Mouse (Mus musculus) CH12.LX (cell line): ENCODE data around the gene Rpl3l. TPM values are rescaled to one million over a fixed set of nuclear protein-coding genes. Genes with fewer than 3 reads are reported as not detected.

Source experiments
- DNase-seq: peaks from one replicate; pipeline ENCODE4 v3.0.0-alpha.2; 2013; ENCODE audit errors: extremely low read depth
- H3K27ac ChIP-seq: 2 replicates; pipeline ENCODE4 v1.5.1; 2012; ENCODE audit warnings: low read depth, mild to moderate bottlenecking, control low read depth, moderate library complexity; ENCODE audit not compliant: insufficient read depth
- H3K27me3 ChIP-seq: replicated peaks from 2 replicates; pipeline ENCODE3; 2012; ENCODE audit warnings: inconsistent platforms
- H3K36me3 ChIP-seq, 2 experiments: replicated peaks in 1 of 2; 2 replicates each; pipeline versions ENCODE3 to v1.6.1; 2012; ENCODE audit warnings: inconsistent platforms in 1 of 2, low read length in 1 of 2, mild to moderate bottlenecking in 1 of 2, mixed read lengths in 1 of 2, moderate library complexity in 1 of 2; ENCODE audit not compliant: control insufficient read depth in 1 of 2, insufficient read depth in 1 of 2
- H3K4me1 ChIP-seq, 2 experiments: 2 replicates each; pipeline ENCODE4 v1.6.1; 2012; ENCODE audit warnings: inconsistent platforms in 1 of 2, moderate library complexity in 1 of 2; ENCODE audit not compliant: insufficient read depth in 2 of 2, control insufficient read depth in 1 of 2
- H3K4me2 ChIP-seq: 2 replicates; pipeline ENCODE4 v1.6.1; 2012; ENCODE audit warnings: low read depth, mild to moderate bottlenecking, control low read depth; ENCODE audit not compliant: poor library complexity, insufficient read depth, severe bottlenecking
- H3K4me3 ChIP-seq, 3 experiments: fragments of 150-350 bp in 1 of 3; sonication (generic) in 1 of 3; replicated peaks in 1 of 3; 2 replicates each; pipeline versions ENCODE3 to v1.5.1; 2011 to 2012; ENCODE audit warnings: low read depth in 2 of 3, low read length in 2 of 3, mild to moderate bottlenecking in 2 of 3, moderate library complexity in 2 of 3, control low read depth in 1 of 3, improper control_type of control experiment in 1 of 3, inconsistent platforms in 1 of 3, mixed read lengths in 1 of 3; ENCODE audit not compliant: poor library complexity in 1 of 3
- H3K79me2 ChIP-seq: replicated peaks from 2 replicates; pipeline ENCODE4 v1.6.1; 2012; ENCODE audit warnings: mild to moderate bottlenecking, moderate library complexity; ENCODE audit not compliant: control insufficient read depth, poor library complexity, insufficient read depth, severe bottlenecking; ENCODE audit errors: extremely low read depth
- H3K9ac ChIP-seq: 2 replicates; pipeline ENCODE4 v1.6.1; 2012; ENCODE audit warnings: low read depth, mild to moderate bottlenecking, control low read depth, moderate library complexity; ENCODE audit not compliant: insufficient read depth
- H3K9me3 ChIP-seq: replicated peaks from 2 replicates; pipeline ENCODE3; 2012; ENCODE audit warnings: low read length, inconsistent platforms, mixed read lengths
- CHD2 ChIP-seq: IDR thresholded peaks from 2 replicates; pipeline ENCODE4 v1.6.1; 2011; ENCODE audit warnings: low read length, improper control_type of control experiment
- CTCF ChIP-seq, 2 experiments: IDR thresholded peaks in 1 of 2; conservative IDR thresholded peaks in 1 of 2; 2 replicates each; pipeline ENCODE4 v1.5.1; 2011 to 2012; ENCODE audit warnings: low read depth in 2 of 2, low read length in 2 of 2, improper control_type of control experiment in 1 of 2, inconsistent platforms in 1 of 2, mild to moderate bottlenecking in 1 of 2, moderate library complexity in 1 of 2
- E2F4 ChIP-seq: IDR thresholded peaks from 2 replicates; pipeline ENCODE4 v1.6.1; 2011; ENCODE audit warnings: low read depth, low read length, improper control_type of control experiment; ENCODE audit not compliant: insufficient replicate concordance
- ELF1 ChIP-seq: IDR thresholded peaks from 2 replicates; pipeline ENCODE4 v1.6.1; 2014; ENCODE audit warnings: low read depth, mild to moderate bottlenecking, inconsistent platforms, low read length, improper control_type of control experiment
- ETS1 ChIP-seq: conservative IDR thresholded peaks from 2 replicates; pipeline ENCODE4 v1.6.1; 2012; ENCODE audit warnings: low read depth, mild to moderate bottlenecking, inconsistent platforms, low read length, improper control_type of control experiment, moderate library complexity
- GABPA ChIP-seq: IDR thresholded peaks from 2 replicates; pipeline ENCODE4 v1.6.1; 2012; ENCODE audit warnings: low read depth, low read length, improper control_type of control experiment, inconsistent platforms; ENCODE audit not compliant: insufficient replicate concordance
- IRF4 ChIP-seq: IDR thresholded peaks from 2 replicates; pipeline ENCODE4 v1.6.1; 2014; ENCODE audit warnings: low read depth, mild to moderate bottlenecking, inconsistent platforms, low read length, improper control_type of control experiment
- JUN ChIP-seq: IDR thresholded peaks from 2 replicates; pipeline ENCODE4 v1.6.1; 2011; ENCODE audit warnings: low read depth, mild to moderate bottlenecking, low read length, improper control_type of control experiment, moderate library complexity; ENCODE audit not compliant: insufficient read depth
- JUND ChIP-seq: conservative IDR thresholded peaks from 2 replicates; pipeline ENCODE4 v1.6.1; 2011; ENCODE audit warnings: low read depth, low read length, improper control_type of control experiment
- MAFK ChIP-seq: IDR thresholded peaks from 2 replicates; pipeline ENCODE4 v1.6.1; 2011; ENCODE audit warnings: low read length, improper control_type of control experiment; ENCODE audit not compliant: insufficient replicate concordance
- MEF2A ChIP-seq: IDR thresholded peaks from 2 replicates; pipeline ENCODE4 v1.6.1; 2014; ENCODE audit warnings: low read depth, mild to moderate bottlenecking, inconsistent platforms, low read length, improper control_type of control experiment, borderline replicate concordance
- MXI1 ChIP-seq: IDR thresholded peaks from 2 replicates; pipeline ENCODE4 v1.6.1; 2011; ENCODE audit warnings: mild to moderate bottlenecking, low read depth, low read length, improper control_type of control experiment
- MYC ChIP-seq: IDR thresholded peaks from 2 replicates; pipeline ENCODE4 v1.6.1; 2011; ENCODE audit warnings: low read depth, mild to moderate bottlenecking, improper control_type of control experiment, low read length
- NELFE ChIP-seq: IDR thresholded peaks from 2 replicates; pipeline ENCODE4 v1.6.1; 2011; ENCODE audit warnings: low read depth, low read length, improper control_type of control experiment
- NRF1 ChIP-seq: IDR thresholded peaks from 2 replicates; pipeline ENCODE4 v1.6.1; 2014; ENCODE audit warnings: low read depth, mild to moderate bottlenecking, inconsistent platforms, low read length, improper control_type of control experiment, moderate library complexity
- PAX5 ChIP-seq: IDR thresholded peaks from 2 replicates; pipeline ENCODE4 v1.6.1; 2012; ENCODE audit warnings: low read length, inconsistent platforms, mixed read lengths
- POLR2A ChIP-seq: IDR thresholded peaks from 2 replicates; pipeline ENCODE4 v1.6.1; 2011; ENCODE audit warnings: low read depth, mild to moderate bottlenecking, improper control_type of control experiment, low read length
- POLR2AphosphoS2 ChIP-seq: IDR thresholded peaks from 2 replicates; pipeline ENCODE4 v1.6.1; 2011; ENCODE audit warnings: low read depth, low read length, improper control_type of control experiment
- RAD21 ChIP-seq: IDR thresholded peaks from 2 replicates; pipeline ENCODE4 v1.6.1; 2011; ENCODE audit warnings: low read depth, mild to moderate bottlenecking, low read length, improper control_type of control experiment, moderate library complexity
- SIN3A ChIP-seq: IDR thresholded peaks from 2 replicates; pipeline ENCODE4 v1.6.1; 2012; ENCODE audit warnings: low read length, improper control_type of control experiment, inconsistent platforms
- SMC3 ChIP-seq: IDR thresholded peaks from 2 replicates; pipeline ENCODE4 v1.6.1; 2011; ENCODE audit warnings: low read depth, low read length, improper control_type of control experiment
- TBP ChIP-seq: conservative IDR thresholded peaks from 2 replicates; pipeline ENCODE4 v1.6.1; 2011; ENCODE audit warnings: low read depth, low read length, improper control_type of control experiment
- UBTF ChIP-seq: IDR thresholded peaks from 2 replicates; pipeline ENCODE4 v1.6.1; 2012; ENCODE audit warnings: low read depth, mild to moderate bottlenecking, inconsistent platforms, low read length, improper control_type of control experiment, moderate library complexity
- USF1 ChIP-seq: IDR thresholded peaks from 2 replicates; pipeline ENCODE4 v1.6.1; 2014; ENCODE audit warnings: low read depth, mild to moderate bottlenecking, inconsistent platforms, low read length, improper control_type of control experiment
- USF2 ChIP-seq: conservative IDR thresholded peaks from 2 replicates; pipeline ENCODE4 v1.6.1; 2011; ENCODE audit warnings: low read depth, low read length, improper control_type of control experiment
- ZC3H11A ChIP-seq: IDR thresholded peaks from 2 replicates; pipeline ENCODE4 v1.6.1; 2012; ENCODE audit warnings: low read depth, mild to moderate bottlenecking, inconsistent platforms, low read length, improper control_type of control experiment
- ZKSCAN1 ChIP-seq: IDR thresholded peaks from 2 replicates; pipeline ENCODE4 v1.6.1; 2012; ENCODE audit warnings: low read depth, inconsistent platforms, low read length, improper control_type of control experiment, borderline replicate concordance
- ZMIZ1 ChIP-seq: IDR thresholded peaks from 2 replicates; pipeline ENCODE4 v1.6.1; 2012; ENCODE audit warnings: low read depth, mild to moderate bottlenecking, inconsistent platforms, low read length, improper control_type of control experiment
- ZNF384 ChIP-seq: IDR thresholded peaks from 2 replicates; pipeline ENCODE4 v1.6.1; 2012; ENCODE audit warnings: low read depth, low read length, improper control_type of control experiment, inconsistent platforms
- dilution Hi-C: fragments of 300-500 bp; cut with MboI; formaldehyde crosslinking; loops from 2 replicates; pipeline ENCODE4 v1.14.3; 2020; ENCODE audit warnings: low sequenced_read_pairs; ENCODE audit not compliant: extremely low pct_unique_long_range_greater_than_20kb, extremely low pct_ligation_motif_present
- in situ Hi-C: fragments of 300-500 bp; cut with MboI; formaldehyde crosslinking; loops from 3 replicates; pipeline ENCODE4 v1.14.3; 2019; ENCODE audit warnings: low sequenced_read_pairs, low pct_ligation_motif_present, low pct_unique_long_range_greater_than_20kb, mixed read lengths
- polyA plus RNA-seq: library from polyadenylated mRNA; unstranded; fragments of >175 nt; gene quantifications from 2 replicates; pipeline ENCODE4 v1.2.1, GENCODE M21; 2012; ENCODE audit warnings: low read depth; ENCODE audit not compliant: insufficient read length
- total RNA-seq, 2 experiments: library from RNA; depleted of rRNA; stranded (reverse); fragments of 300-350 nt in 1 of 2; fragments of >200 nt in 1 of 2; gene quantifications; 2 replicates each; pipeline ENCODE4 v1.2.3; 2012 to 2014

Rpl3l gene
- total and polyA plus RNA-seq, 3 experiments: 0.91 TPM; not detected in 2

GRCm38 (mm10) chr17:24705821-24706220 lies 21.8 kb upstream of the Rpl3l start:
- no peak overlapping the region for H3K27ac ChIP-seq
- H3K27me3 ChIP-seq: no peaks in the 10 kb centered on the region
- peaks cover 7 to 21% of the 10 kb centered on the region in 2 experiments; a peak in 3 of 4 replicates for H3K4me1 ChIP-seq
- peaks cover 14% of the 10 kb centered on the region for H3K79me2 ChIP-seq
- H3K4me3 ChIP-seq: no peak overlapping the region
- in situ Hi-C loops (no loop called here), dilution Hi-C loops (no loop called here)
- no peak overlapping the region for H3K9ac ChIP-seq
- TF ChIP-seq GABPA (no peak), JUN (no peak), CHD2 (no peak), CTCF (conservative IDR thresholded peaks at IDR 0.05 in 1 of 2, IDR thresholded peaks at IDR 0.05 in 1 of 2; ENCODE audit: low read depth in 2 of 2, low read length in 2 of 2) (no peak), ZMIZ1 (no peak), NELFE (no peak), MXI1 (no peak), E2F4 (no peak), SIN3A (no peak), ZC3H11A (no peak)
- H3K9me3 ChIP-seq: no peaks in the 10 kb centered on the region
- peaks cover 41 to 47% of the 10 kb centered on the region in 2 experiments for H3K36me3 ChIP-seq
- no peak overlapping the region for H3K4me2 ChIP-seq
- no peak for DNase-seq

- Histone ChIP-seq H3K4me3 (peak within 1 kb of the TSS; percentile 83 to 96 (median 94)), H3K9ac (peak within 1 kb of the TSS; percentile 86), H3K9me3 (no peaks in the 10 kb centered on the region), H3K27ac (peak within 1 kb of the TSS; percentile 52), H3K4me1 (peaks cover 7 to 21% of the 10 kb centered on the region in 2 experiments; a peak in 3 of 4 replicates), H3K79me2 (peaks cover 14% of the 10 kb centered on the region), H3K27me3 (no peaks in the 10 kb centered on the region), H3K4me2 (peak within 1 kb of the TSS; percentile 68), H3K36me3 (peaks cover 27 to 33% of the 10 kb centered on the region in 2 experiments)
- in situ Hi-C loops (no loop called here), dilution Hi-C loops (no loop called here)
- peak; percentile 93 for DNase-seq
- TF ChIP-seq ZNF384 (no peak; the same call in none of the 2 replicates), MAFK (no peak), E2F4 (no peak), IRF4 (peak; percentile 69; the same call in 1 of the 2 replicates), JUN (no peak), POLR2AphosphoS2 (peak; percentile 78; the same call in 1 of the 2 replicates), ETS1 (no peak; the same call in 1 of the 2 replicates), NELFE (peak; percentile 89), ZKSCAN1 (no peak), UBTF (no peak), JUND (0 out of 2 replicates have a peak, but pooled peaks have one; percentile 33), SMC3 (no peak), ELF1 (peak; percentile 66; the same call in 1 of the 2 replicates), USF2 (no peak), RAD21 (no peak), USF1 (no peak), ZMIZ1 (peak; percentile 83; the same call in 1 of the 2 replicates), CHD2 (0 out of 2 replicates have a peak, but pooled peaks have one; percentile 9), CTCF (conservative IDR thresholded peaks at IDR 0.05 in 1 of 2, IDR thresholded peaks at IDR 0.05 in 1 of 2; ENCODE audit: low read depth in 2 of 2, low read length in 2 of 2) (no peak), NRF1 (no peak), MEF2A (peak; percentile 63; the same call in 1 of the 2 replicates), GABPA (peak; percentile 58; the same call in 1 of the 2 replicates), TBP (peak; percentile 73; the same call in 1 of the 2 replicates), MYC (peak; percentile 90), POLR2A (peak; percentile 92), PAX5 (no peak)
Measured at GRCm38 (mm10) chr17:24706982-24707800, 20.4 kb upstream of the Rpl3l start, which contains the start of gene Tbl3. Gene Tbl3, minus strand, starts transcription at chr17:24707660.
